In genomic region chr6:91104765-91105399, GRCm38 (mm10) we compare ENCODE assay signal across 9 mouse cellular contexts. TPM values are rescaled to one million over a fixed set of nuclear protein-coding genes. Genes with fewer than 3 reads are reported as not detected.
A peak's percentile ranks its signal among the peaks of the same experiment; 100 is the strongest.
DNase-seq lines count a peak whose midpoint lies in the region; ATAC-seq and TF ChIP-seq lines count a peak whose summit lies in the region.
"Had no signal": no experiment of that assay in that cellular context is flagged by ENCODE, and none has a peak within 500 bp of the region (broad histone marks: within the 10 kb centered on the region; RNA-seq: fewer than 3 reads in every experiment).

No protein-coding gene starts in this region.

- ATAC-seq in limb, embryonic 12.5 days (ENCODE audit: insufficient number of reproducible peaks, insufficient read depth, low FRiP score, low TSS enrichment, low read depth) = peak; percentile 32; the same call in 1 of the 2 replicates
- ATAC-seq in stomach, postnatal 0 days (ENCODE audit: low FRiP score, low TSS enrichment) = peak; percentile 83

- TF ChIP-seq CTCF in stomach, postnatal 0 days (IDR thresholded peaks at IDR 0.05; ENCODE audit: low read depth) = no peak

- no peaks in the 10 kb centered on the region for H3K36me3 ChIP-seq in limb, embryonic 12.5 days
- no peaks in the 10 kb centered on the region for H3K36me3 ChIP-seq in stomach, postnatal 0 days (ENCODE audit: control insufficient read depth, insufficient read depth, low read length)

- H3K4me3 ChIP-seq in limb, embryonic 12.5 days (replicated peaks) = no peak overlapping the region
- no peak overlapping the region for H3K4me3 ChIP-seq in stomach, postnatal 0 days (ENCODE audit: low read depth, low read length)

- no peak overlapping the region for H3K9ac ChIP-seq in limb, embryonic 12.5 days (replicated peaks)
- H3K9ac ChIP-seq in stomach, postnatal 0 days (ENCODE audit: low read length) = no peak overlapping the region

- no peaks in the 10 kb centered on the region for H3K9me3 ChIP-seq in limb, embryonic 12.5 days
- no peaks in the 10 kb centered on the region for H3K9me3 ChIP-seq in stomach, postnatal 0 days (ENCODE audit: control insufficient read depth, low read length)

- peak; percentile 14 for DNase-seq in urinary bladder, postnatal 36 days (ENCODE audit: low spot score in 2 of 2)
- no peak for DNase-seq in urinary bladder, postnatal 10 days (ENCODE audit: low spot score)
- DNase-seq in forelimb bud, embryonic 11.5 days (ENCODE audit: low read depth, low spot score) = peak; percentile 85
- DNase-seq in stomach, postnatal 0 days (ENCODE audit: low spot score) = peak; percentile 82
- DNase-seq in cerebellum, adult 9-11 months = no peak
- DNase-seq in cerebellum, postnatal 25 days = no peak
- no peak for DNase-seq in urinary bladder, postnatal 4 days (ENCODE audit: low spot score in 2 of 2)

- peak overlapping the region; percentile 59; the same call in 1 of the 2 replicates for H3K27ac ChIP-seq in limb, embryonic 12.5 days
- no peak overlapping the region for H3K27ac ChIP-seq in stomach, postnatal 0 days (replicated peaks)
- H3K27ac ChIP-seq: macrophage had no signal

- no peaks in the 10 kb centered on the region for H3K27me3 ChIP-seq in limb, embryonic 12.5 days
- H3K27me3 ChIP-seq in stomach, postnatal 0 days (ENCODE audit: control insufficient read depth, insufficient read depth, low read length) = no peaks in the 10 kb centered on the region

- 47% methylated on average over 3 of the region's 3 CpGs for WGBS in limb, embryonic 12.5 days
- WGBS in stomach, postnatal 0 days = 46% methylated on average over 3 of the region's 3 CpGs

- TF ChIP-seq EP300 in stomach, postnatal 0 days (optimal IDR thresholded peaks at IDR 0.05) = no peak

- peaks cover 15% of the 10 kb centered on the region for H3K4me1 ChIP-seq in limb, embryonic 12.5 days (replicated peaks)
- 0 out of 2 replicates have a peak, but pooled peaks cover 2% of the 10 kb centered on the region for H3K4me1 ChIP-seq in stomach, postnatal 0 days (replicated peaks; ENCODE audit: control insufficient read depth, insufficient read depth)

- no peak overlapping the region for H3K4me2 ChIP-seq in limb, embryonic 12.5 days
- H3K4me2 ChIP-seq in stomach, postnatal 0 days (replicated peaks; ENCODE audit: low read depth) = no peak overlapping the region

RNA-seq across cellular contexts. Expression of gene Nup210, which starts 11.7 kb away (rescaled TPM):
- 5.1 and 5.4 TPM in 2 replicates for polyA plus RNA-seq in limb, embryonic 12.5 days (2016; fragmentation: Nextera tagmentation; extraction: Ambion mirVana)
- 2.2 and 2.4 TPM in 2 replicates for polyA plus RNA-seq in stomach, postnatal 0 days (2015; fragmentation: Nextera tagmentation; extraction: Ambion mirVana)

RNA-seq across cellular contexts. Expression of gene Hdac11, which starts 51.6 kb away (rescaled TPM):
- 16.4 and 16.9 TPM in 2 replicates for polyA plus RNA-seq in limb, embryonic 12.5 days (2016; fragmentation: Nextera tagmentation; extraction: Ambion mirVana)
- 6.5 and 7.1 TPM in 2 replicates for polyA plus RNA-seq in stomach, postnatal 0 days (2015; fragmentation: Nextera tagmentation; extraction: Ambion mirVana)

Comparison
In these comparisons a context has a peak if more than half of its experiments do, and no peak if none do; other contexts are left out.
1. DNase-seq: peak in urinary bladder, postnatal 36 days (2 of 2), forelimb bud, embryonic 11.5 days (single experiment) and stomach, postnatal 0 days (single experiment); none in urinary bladder, postnatal 10 days (single experiment), cerebellum, adult 9-11 months (single experiment), cerebellum, postnatal 25 days (0 of 2) and urinary bladder, postnatal 4 days (0 of 2).